Mouse (Mus musculus) lung, adult 2 months (tissue): ENCODE data around the gene Gm39566.

Source experiments
- CTCF ChIP-seq: fragments of 200-500 bp; IDR thresholded peaks from 2 replicates; pipeline ENCODE4 v1.5.1; 2011; ENCODE audit warnings: mild to moderate bottlenecking, low read length, control low read depth; ENCODE audit not compliant: insufficient read depth
- POLR2A ChIP-seq: fragments of 200-500 bp; IDR thresholded peaks from 2 replicates; pipeline ENCODE4 v1.6.1; 2011; ENCODE audit warnings: low read depth, mild to moderate bottlenecking, control low read depth, low read length, borderline replicate concordance; ENCODE audit errors: extremely low read depth

DNA sequence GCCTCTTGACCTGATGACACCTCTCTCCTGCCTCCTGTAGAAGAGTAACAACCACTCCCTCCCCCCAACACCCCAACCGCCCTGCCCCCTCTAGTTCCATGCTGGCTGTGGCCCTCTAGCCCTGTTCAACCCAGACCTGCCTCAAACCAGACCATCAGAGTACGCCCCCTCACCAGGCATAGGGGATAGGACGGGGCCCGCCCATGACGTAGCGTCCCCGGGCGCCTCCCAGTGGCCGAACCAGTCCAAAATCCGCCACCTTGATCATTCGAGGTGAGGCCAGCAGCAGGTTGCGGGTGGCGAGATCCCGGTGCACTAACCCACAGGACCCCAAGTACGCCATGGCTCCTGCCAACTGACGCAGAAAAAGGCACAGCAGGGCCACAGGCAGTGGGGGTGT lies 40.2 kb upstream of the Gm39566 start:
- TF ChIP-seq POLR2A (no peak), CTCF (no peak)
